Mouse (Mus musculus) hindbrain, embryonic 16.5 days (tissue): ENCODE measurements at regions not wholly inside any gene's neighbourhood (a gene's known extent, or its start where the extent isn't known, plus 50 kb on each side); places are given as distances from the start of the nearest gene placed in this dataset.
"Not testable (repeated sequence)": the region's sequence is repeated elsewhere in the genome, so short reads cannot be mapped to it uniquely, and the experiment has no call there.

Experiments
- ATAC-seq: fragments of 200-750 bp; cut with Nextera tagmentation; 2 replicates; pipeline ENCODE4 v1.8.0; 2017; ENCODE audit warnings: moderate TSS enrichment, moderate library complexity
- H3K27ac ChIP-seq: fragments of 300-500 bp; sonication (generic); 2 replicates; pipeline ENCODE4 v1.5.1; 2014; ENCODE audit warnings: low read depth, mild to moderate bottlenecking, control low read depth, low read length, moderate library complexity
- H3K27me3 ChIP-seq: fragments of 300-500 bp; sonication (generic); replicated peaks from 2 replicates; pipeline ENCODE4 v1.6.1; 2014; ENCODE audit warnings: low read length; ENCODE audit not compliant: control insufficient read depth, insufficient read depth
- H3K36me3 ChIP-seq: fragments of 300-500 bp; sonication (generic); 2 replicates; pipeline ENCODE4 v1.6.1; 2014; ENCODE audit warnings: mild to moderate bottlenecking, low read length, moderate library complexity, mixed read lengths; ENCODE audit not compliant: control insufficient read depth, insufficient read depth
- H3K4me1 ChIP-seq: fragments of 300-500 bp; sonication (generic); 2 replicates; pipeline ENCODE4 v1.6.1; 2014; ENCODE audit warnings: low read depth, low read length; ENCODE audit not compliant: control insufficient read depth, insufficient read depth
- H3K4me2 ChIP-seq: fragments of 300-500 bp; sonication (generic); 2 replicates; pipeline ENCODE4 v1.6.1; 2014; ENCODE audit warnings: mild to moderate bottlenecking, low read length, control low read depth, moderate library complexity
- H3K4me3 ChIP-seq: fragments of 300-500 bp; sonication (generic); 2 replicates; pipeline ENCODE4 v1.5.1; 2014; ENCODE audit warnings: mild to moderate bottlenecking, low read length, control low read depth, moderate library complexity
- H3K9ac ChIP-seq: fragments of 300-500 bp; sonication (generic); 2 replicates; pipeline ENCODE4 v1.6.1; 2014; ENCODE audit warnings: low read depth, mild to moderate bottlenecking, control low read depth, low read length, moderate library complexity
- H3K9me3 ChIP-seq: fragments of 300-500 bp; sonication (generic); 2 replicates; pipeline ENCODE4 v1.6.1; 2014; ENCODE audit warnings: mild to moderate bottlenecking, low read length, moderate library complexity; ENCODE audit not compliant: control insufficient read depth
- WGBS: fragments of 180-500 bp; shearing (Covaris S2); extraction: QIAGEN DNeasy Blood & Tissue Kit; methylation state at CpG from one replicate; pipeline ENCODE4 v1.1.7; 2014; 5-methylcytosine and 5-hydroxymethylcytosine counted together

DNA sequence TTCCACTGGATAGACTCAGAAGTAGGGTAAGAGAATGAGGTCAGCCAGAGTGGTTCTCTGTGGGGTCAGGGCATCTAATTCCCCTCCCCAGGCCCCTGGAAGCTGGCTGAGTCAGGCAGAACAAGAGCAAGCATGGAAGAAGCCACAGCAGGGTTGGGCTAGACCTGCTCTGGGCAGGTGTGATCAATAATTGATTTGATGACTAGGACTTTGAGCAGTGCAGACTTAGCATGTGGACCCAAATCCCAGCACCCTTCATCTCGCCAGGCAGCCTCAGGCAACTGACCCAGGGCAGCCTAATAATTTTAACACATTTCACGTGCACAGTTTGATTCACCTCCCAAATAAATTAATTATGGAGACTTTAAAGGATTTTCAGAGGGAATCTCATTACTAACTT lies 67.2 kb downstream of the Qdpr start:
- WGBS: 70% methylated on average over 2 of the region's 2 CpGs
- no peaks in the 10 kb centered on the region for H3K9me3 ChIP-seq
- no peak overlapping the region for H3K4me2 ChIP-seq
- H3K27ac ChIP-seq: no peak overlapping the region
- H3K4me1 ChIP-seq: no peaks in the 10 kb centered on the region
- H3K9ac ChIP-seq: no peak overlapping the region
- no peaks in the 10 kb centered on the region for H3K27me3 ChIP-seq
- no peak for ATAC-seq
- no peaks in the 10 kb centered on the region for H3K36me3 ChIP-seq
- H3K4me3 ChIP-seq: no peak overlapping the region

DNA sequence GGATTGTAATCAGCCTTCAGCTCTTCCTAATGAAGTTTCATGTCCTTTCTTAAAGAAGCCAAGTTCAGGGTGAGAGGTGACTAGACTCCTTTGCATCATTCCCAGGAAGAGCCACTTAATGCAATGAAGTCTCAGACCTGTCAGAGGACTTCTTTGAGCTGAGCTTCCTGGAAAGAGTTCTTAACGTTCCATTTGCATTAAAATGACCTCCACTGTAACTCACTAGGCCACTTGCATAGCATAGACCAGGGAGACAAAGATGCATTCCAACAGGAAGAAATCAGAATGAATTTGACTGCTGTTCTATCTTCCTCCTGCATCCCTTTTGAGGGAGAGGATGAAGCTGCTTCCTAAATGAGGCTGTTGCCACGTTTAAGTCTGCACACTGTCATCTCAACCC lies 71.5 kb downstream of the Qdpr start:
- no peaks in the 10 kb centered on the region for H3K27me3 ChIP-seq
- H3K4me3 ChIP-seq: no peak overlapping the region
- 13% methylated on average over 2 of the region's 2 CpGs for WGBS
- H3K36me3 ChIP-seq: no peaks in the 10 kb centered on the region
- H3K4me1 ChIP-seq: no peaks in the 10 kb centered on the region
- H3K9ac ChIP-seq: no peak overlapping the region
- H3K4me2 ChIP-seq: no peak overlapping the region
- H3K9me3 ChIP-seq: no peaks in the 10 kb centered on the region
- ATAC-seq: no peak
- H3K27ac ChIP-seq: no peak overlapping the region

DNA sequence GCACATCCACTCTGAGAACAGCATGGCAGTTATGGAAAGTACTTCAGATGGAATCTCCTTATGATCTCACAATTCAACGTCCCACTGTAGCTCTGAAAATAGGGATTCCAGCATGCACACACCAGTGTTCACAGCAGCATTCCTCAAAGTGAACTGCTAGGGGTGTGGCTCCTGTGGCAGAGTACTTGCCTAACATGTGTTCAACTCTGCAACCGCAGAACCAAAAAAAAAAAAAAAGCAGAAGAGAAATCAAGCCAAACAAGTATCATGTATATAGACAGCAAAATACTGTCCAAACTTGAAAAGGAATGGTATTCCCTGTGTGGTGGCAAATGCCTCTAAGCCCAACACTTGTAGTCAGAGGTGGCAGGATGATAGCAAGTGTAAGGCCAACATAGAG lies 77.0 kb downstream of the Qdpr start:
- Histone ChIP-seq H3K4me2 (no peak overlapping the region), H3K36me3 (no peaks in the 10 kb centered on the region), H3K27me3 (no peaks in the 10 kb centered on the region), H3K4me1 (no peaks in the 10 kb centered on the region), H3K27ac (no peak overlapping the region), H3K9ac (no peak overlapping the region), H3K9me3 (no peaks in the 10 kb centered on the region), H3K4me3 (no peak overlapping the region)
- ATAC-seq: no peak
- WGBS: 87% methylated on average over 2 of the region's 2 CpGs

DNA sequence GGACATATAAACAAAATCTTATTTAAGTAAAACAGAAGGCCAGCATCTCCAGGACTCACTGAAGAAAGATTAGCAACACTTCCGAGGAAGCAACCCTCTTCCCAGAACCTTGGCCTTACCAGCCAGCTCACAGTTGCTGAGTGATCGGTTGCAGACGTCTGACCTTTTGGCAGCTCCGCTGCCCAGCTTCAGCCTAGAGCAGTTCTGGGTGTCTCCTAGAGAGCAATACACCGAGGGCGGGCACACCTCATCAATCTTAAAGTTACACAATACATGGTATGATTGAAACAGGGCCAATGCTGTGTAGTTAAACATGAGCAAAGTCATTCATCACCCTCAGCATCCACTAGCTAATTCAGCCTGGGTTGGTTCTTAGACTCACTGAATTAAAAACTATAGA lies 81.6 kb downstream of the Qdpr start:
- no peak for ATAC-seq
- 58% methylated on average over 6 of the region's 6 CpGs for WGBS
- Histone ChIP-seq H3K9me3 (no peaks in the 10 kb centered on the region), H3K27me3 (no peaks in the 10 kb centered on the region), H3K27ac (no peak overlapping the region), H3K4me3 (no peak overlapping the region), H3K9ac (no peak overlapping the region), H3K36me3 (no peaks in the 10 kb centered on the region), H3K4me2 (no peak overlapping the region), H3K4me1 (no peaks in the 10 kb centered on the region)

DNA sequence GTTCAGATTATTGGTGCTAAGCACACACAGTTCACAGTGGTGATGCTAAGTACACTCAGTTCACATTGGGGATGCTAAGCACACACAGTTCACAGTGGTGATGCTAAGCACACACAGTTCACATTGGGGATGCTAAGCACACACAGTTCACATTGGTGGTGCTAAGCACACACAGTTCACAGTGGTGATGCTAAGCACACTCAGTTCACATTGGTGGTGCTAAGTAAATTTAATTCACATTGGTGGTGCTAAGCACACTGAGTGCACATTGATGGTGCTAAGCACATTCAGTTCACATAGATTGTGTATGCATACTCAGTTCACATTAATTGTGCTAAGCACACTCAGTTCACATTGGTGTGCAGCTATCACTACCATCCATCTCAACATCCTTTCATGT lies 89.8 kb downstream of the Qdpr start:
- Histone ChIP-seq H3K27me3 (no peaks in the 10 kb centered on the region), H3K27ac (no peak overlapping the region), H3K4me1 (no peaks in the 10 kb centered on the region), H3K9ac (no peak overlapping the region), H3K4me3 (no peak overlapping the region), H3K36me3 (no peaks in the 10 kb centered on the region), H3K9me3 (no peaks in the 10 kb centered on the region), H3K4me2 (no peak overlapping the region)
- no peak for ATAC-seq

DNA sequence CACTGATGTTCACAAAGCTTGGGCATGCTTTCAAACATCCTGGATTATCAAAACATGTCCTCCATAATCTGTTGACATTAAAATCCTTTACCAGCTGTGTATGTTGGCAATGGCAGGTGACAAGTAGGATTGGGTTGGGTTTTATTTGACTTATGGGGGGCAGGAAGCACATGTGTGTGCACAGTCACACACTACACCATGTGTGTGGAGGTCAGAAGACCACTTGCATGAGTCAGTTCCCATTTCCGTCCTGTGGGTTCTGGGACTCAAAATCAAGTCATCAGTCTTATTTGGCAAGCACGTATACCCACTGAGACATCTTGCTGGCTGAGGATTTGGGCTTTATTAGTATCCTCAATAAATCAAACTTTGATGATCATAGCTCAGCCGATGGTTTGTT lies 109.6 kb downstream of the Qdpr start:
- Histone ChIP-seq H3K4me1 (no peaks in the 10 kb centered on the region), H3K36me3 (no peaks in the 10 kb centered on the region), H3K4me2 (no peak overlapping the region), H3K4me3 (no peak overlapping the region), H3K27ac (no peak overlapping the region), H3K27me3 (no peaks in the 10 kb centered on the region), H3K9ac (no peak overlapping the region), H3K9me3 (no peaks in the 10 kb centered on the region)
- WGBS: 86% methylated on average over 3 of the region's 3 CpGs
- no peak for ATAC-seq

DNA sequence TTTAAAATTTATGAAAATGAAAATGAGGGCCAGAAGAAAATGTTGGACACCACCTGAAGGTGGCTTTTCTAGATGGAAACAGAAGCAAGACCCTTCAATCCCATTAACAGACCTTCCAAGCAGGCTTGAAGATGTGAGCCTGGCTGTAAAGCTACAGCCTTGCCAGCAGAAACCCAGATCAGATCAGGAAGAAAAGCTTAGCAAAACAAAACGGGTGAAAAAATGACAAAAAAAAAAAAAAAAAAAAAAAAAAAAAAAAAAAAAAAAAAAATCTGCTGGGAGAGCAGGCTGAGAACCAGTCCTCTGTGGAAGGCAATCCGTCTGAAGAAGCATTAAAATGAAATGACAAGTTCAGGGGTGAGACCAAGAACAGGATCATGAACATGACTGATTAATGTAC lies 113.2 kb downstream of the Qdpr start:
- 75% methylated on average over 2 of the region's 2 CpGs for WGBS
- Histone ChIP-seq H3K9ac (no peak overlapping the region), H3K27ac (no peak overlapping the region), H3K4me2 (no peak overlapping the region), H3K4me3 (no peak overlapping the region), H3K36me3 (no peaks in the 10 kb centered on the region), H3K4me1 (no peaks in the 10 kb centered on the region), H3K27me3 (no peaks in the 10 kb centered on the region), H3K9me3 (no peaks in the 10 kb centered on the region)
- ATAC-seq: no peak

DNA sequence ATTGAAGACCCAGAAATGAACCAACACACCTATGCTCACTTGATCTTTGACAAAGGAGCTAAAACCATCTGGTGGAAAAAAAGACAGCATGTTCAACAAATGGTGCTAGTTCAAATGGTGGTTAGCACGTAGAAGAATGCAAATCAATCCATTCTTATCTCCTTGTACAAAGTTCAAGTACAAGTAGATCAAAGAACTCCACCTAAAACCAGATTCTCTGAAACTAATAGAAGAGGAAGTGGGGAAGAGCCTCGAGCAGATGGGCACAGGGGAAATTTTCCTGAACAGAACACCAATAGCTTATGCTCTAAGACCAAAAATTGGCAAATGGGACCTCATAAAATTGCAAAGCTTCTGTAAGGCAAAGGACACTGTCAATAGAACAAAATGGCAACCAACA lies 125.6 kb downstream of the Qdpr start:
- H3K27me3 ChIP-seq, ATAC-seq, H3K4me2 ChIP-seq, H3K27ac ChIP-seq, H3K9ac ChIP-seq, H3K4me3 ChIP-seq, H3K36me3 ChIP-seq, H3K9me3 ChIP-seq, H3K4me1 ChIP-seq: not testable (repeated sequence)
- 73% methylated on average over 2 of the region's 2 CpGs for WGBS

DNA sequence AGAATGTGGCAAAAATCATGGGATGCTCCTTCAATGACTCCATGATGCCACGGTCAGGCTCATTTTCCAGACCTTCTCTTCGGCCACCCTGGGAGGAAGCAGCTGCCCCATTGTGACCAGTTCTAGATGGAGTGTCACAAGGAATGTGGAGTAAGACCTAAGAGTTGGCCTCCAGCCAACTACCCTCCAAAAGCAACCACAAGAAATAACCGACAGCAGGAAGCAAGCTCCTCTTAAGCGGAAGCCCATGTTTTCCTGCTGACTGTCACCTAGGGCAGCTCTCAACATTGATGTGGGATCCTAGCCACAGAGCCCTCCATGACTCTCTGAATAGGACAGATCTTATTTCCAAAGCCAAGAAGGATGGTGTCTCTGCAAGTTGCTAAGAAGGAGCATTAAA lies 126.5 kb downstream of the Qdpr start:
- Histone ChIP-seq H3K4me2 (no peak overlapping the region), H3K9ac (no peak overlapping the region), H3K9me3 (no peaks in the 10 kb centered on the region), H3K27me3 (no peaks in the 10 kb centered on the region), H3K27ac (no peak overlapping the region), H3K4me3 (no peak overlapping the region), H3K4me1 (no peaks in the 10 kb centered on the region), H3K36me3 (no peaks in the 10 kb centered on the region)
- ATAC-seq: no peak
- WGBS: 76% methylated on average over 4 of the region's 4 CpGs

DNA sequence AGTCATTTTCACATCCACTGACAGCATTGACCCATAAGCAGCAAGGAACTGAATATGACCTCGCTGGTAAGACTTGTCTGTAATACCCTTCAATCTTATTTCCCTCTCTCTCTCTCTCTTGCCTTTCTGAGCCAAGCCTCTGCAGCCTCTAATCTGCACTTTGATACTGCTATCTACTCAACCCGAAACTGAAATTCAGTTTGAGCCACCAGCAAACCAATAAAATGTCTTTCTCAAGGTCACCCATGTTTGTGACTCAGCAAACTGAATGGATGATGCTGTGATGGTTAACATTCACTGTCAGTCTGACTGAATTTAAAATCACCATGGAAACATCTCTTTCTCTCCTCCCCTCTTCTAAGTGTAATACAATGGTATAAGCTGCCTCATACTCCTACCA lies 132.0 kb downstream of the Qdpr start:
- no peak for ATAC-seq
- no peaks in the 10 kb centered on the region for H3K9me3 ChIP-seq
- WGBS: 89% methylated on average over 2 of the region's 2 CpGs
- no peaks in the 10 kb centered on the region for H3K36me3 ChIP-seq
- no peak overlapping the region for H3K27ac ChIP-seq
- H3K27me3 ChIP-seq: no peaks in the 10 kb centered on the region
- H3K4me2 ChIP-seq: no peak overlapping the region
- no peak overlapping the region for H3K4me3 ChIP-seq
- H3K4me1 ChIP-seq: no peaks in the 10 kb centered on the region
- no peak overlapping the region for H3K9ac ChIP-seq
